Mouse (Mus musculus): ENCODE measurements around the gene Exoc6b. TPM values are rescaled to one million over a fixed set of nuclear protein-coding genes. Genes with fewer than 3 reads are reported as not detected.
"Not testable (repeated sequence)": the region's sequence is repeated elsewhere in the genome, so short reads cannot be mapped to it uniquely, and the experiment has no call there.

Gene Exoc6b
- 41.9 and 44.6 TPM in 2 replicates for polyA plus RNA-seq (2011; ENCODE audit: insufficient read depth, insufficient read length, low read depth, missing spikeins)

DNA sequence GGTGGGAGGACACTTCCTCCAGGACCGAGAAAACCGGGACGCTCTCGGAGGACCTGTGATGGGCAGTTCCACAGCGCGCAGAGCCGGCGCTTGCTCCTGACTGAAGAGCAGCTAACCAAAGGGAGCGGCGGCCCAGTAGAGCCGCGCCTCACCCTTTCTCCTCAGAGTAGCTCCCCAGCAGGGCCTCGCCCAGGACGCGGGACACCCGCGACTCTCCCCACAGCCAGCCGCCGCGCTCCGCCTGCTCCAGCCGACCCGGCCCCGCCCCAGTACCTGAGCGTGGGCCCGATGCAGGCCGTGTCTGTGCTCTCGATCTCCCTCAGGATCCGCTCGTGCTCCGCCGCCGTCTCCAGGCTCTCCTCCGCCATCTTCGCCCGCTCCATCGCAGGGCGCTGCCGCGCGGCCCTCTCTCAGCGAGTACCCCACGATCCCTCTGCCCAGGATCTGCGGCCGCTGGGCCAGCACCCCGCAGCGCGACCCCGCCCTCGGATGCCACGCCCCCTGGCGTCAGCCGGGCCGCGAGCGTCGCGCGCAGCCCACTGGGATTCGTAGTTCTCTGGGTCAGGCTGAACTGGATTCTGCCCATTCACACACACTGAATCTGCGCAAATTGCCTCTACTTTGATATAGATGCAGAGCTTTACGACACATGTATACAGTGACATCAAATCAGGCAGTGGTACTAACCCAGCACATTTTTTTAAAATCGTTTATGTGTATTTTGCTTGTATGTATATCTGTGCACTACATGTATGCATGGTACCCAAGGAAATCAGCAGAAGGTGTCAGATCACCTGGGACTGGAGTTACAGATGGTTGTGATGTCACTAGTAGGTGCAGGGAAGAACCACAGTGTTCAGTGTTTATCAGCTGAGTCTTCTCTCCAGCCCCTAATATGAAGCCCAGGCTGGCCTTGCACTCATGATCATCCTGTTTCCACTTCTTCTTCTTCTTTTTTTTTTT lies at the start of gene Exoc6b:
Gene Exoc6b (minus strand): TSS at position 491 of the 963 bp plus-strand sequence.
- no peaks in the 10 kb centered on the region for H3K36me3 ChIP-seq (ENCODE audit: control insufficient read depth, insufficient read depth, low read length, poor library complexity, severe bottlenecking)
- H3K9ac ChIP-seq (ENCODE audit: low read depth, poor library complexity, severe bottlenecking): peak within 1 kb of the TSS; percentile 81
- no peaks in the 10 kb centered on the region for H3K9me3 ChIP-seq (replicated peaks; ENCODE audit: control insufficient read depth, insufficient read depth, low read length, poor library complexity, severe bottlenecking)
- TF ChIP-seq EP300 (IDR thresholded peaks at IDR 0.05; ENCODE audit: insufficient read depth, low read depth, low read length): no peak
- TF ChIP-seq POLR2A (IDR thresholded peaks at IDR 0.05; ENCODE audit: insufficient read depth, low read length): peak; percentile 61
- no peak within 1 kb of the TSS for H3K27ac ChIP-seq (ENCODE audit: insufficient read depth, low read length)
- H3K4me1 ChIP-seq (ENCODE audit: control insufficient read depth, insufficient read depth, low read length): no peaks in the 10 kb centered on the region
- H3K27me3 ChIP-seq (ENCODE audit: control insufficient read depth, insufficient read depth, low read length, poor library complexity, severe bottlenecking): no peaks in the 10 kb centered on the region
- peak within 1 kb of the TSS; percentile 86 for H3K4me3 ChIP-seq (ENCODE audit: low read depth, low read length)

DNA sequence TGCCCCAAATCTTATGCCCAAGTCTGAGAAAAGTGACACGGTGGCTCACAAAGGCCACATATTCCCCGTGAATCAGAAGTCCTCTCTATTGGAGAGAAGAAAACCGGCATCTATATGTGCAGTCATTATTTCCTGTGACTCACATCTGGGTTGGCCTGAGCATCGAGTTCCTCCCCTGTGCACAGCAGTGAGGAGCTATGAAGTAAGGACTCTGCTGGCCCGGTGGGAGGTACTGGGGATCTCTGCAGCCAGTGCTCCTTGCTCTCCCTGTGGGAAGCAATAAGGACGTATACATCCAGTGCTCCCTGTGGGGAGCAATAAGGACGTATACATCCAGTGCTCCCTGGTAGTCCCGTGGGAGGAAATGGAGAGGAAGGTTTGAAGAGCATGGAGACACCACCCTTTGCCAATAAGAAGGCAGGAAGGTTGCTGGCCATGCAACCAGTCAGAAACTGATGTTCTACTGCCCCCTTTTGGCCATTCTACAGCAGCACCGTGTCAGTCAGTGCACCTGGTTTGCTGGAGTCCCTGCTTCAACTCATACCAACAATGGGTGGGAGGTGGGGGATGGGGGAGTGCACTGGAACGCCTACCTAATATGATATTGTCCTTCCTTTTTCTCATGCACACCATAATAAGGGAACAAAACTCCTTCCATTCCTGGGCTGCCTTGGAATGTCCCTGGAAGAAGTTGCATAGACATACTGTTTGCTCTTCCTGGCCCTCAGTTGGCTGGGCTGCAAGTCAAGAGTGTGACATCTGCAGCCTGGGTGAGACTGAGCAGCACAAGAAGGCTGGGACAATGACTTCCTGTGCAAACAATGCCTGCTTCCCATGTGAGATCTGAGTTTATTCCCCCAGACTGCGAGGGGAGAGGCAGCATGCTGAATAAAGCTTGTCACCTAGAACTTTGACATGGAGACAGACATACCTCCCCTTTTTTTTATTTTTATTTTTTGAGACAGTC lies 48.5 kb upstream of the Exoc6b start:
- not testable (repeated sequence) for H3K27me3 ChIP-seq (ENCODE audit: control insufficient read depth, insufficient read depth, low read length, poor library complexity, severe bottlenecking); H3K27ac ChIP-seq (ENCODE audit: insufficient read depth, low read length); H3K9ac ChIP-seq (ENCODE audit: low read depth, poor library complexity, severe bottlenecking); H3K4me3 ChIP-seq (ENCODE audit: low read depth, low read length); H3K9me3 ChIP-seq (replicated peaks; ENCODE audit: control insufficient read depth, insufficient read depth, low read length, poor library complexity, severe bottlenecking); H3K4me1 ChIP-seq (ENCODE audit: control insufficient read depth, insufficient read depth, low read length); H3K36me3 ChIP-seq (ENCODE audit: control insufficient read depth, insufficient read depth, low read length, poor library complexity, severe bottlenecking)
- TF ChIP-seq CTCF (IDR thresholded peaks at IDR 0.05; ENCODE audit: low read depth, low read length): peak; percentile 79

DNA sequence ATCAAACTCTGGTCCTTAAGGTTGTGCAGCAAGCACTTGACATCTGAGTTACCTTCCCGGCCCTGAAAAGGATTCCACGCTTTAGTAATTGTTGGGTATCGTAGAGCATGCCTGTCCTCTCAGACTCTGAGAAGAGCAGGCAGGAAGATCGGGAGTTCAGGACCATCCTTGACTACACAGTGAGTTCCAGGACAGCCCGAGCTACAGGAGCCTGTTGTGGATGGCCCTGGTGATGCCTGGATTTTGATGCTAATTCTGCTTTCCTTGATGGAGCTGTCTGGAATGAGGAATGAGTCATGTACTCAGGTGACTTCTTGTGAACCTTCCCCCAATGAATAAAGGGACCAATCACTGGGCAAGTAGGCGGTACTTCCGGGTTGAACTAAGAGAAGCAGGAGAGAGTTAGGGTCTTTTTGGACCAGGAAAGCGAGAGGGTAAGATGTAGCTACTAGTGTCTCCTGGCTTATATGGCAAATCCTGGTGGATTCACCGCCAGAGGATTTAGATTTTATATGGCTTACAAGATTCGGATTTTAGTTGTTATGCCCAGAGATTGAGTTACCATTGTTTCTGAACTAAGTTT lies 35.8 kb upstream of the Exoc6b start:
- Histone ChIP-seq H3K9ac (ENCODE audit: low read depth, poor library complexity, severe bottlenecking) (peak overlapping the region; percentile 91), H3K36me3 (ENCODE audit: control insufficient read depth, insufficient read depth, low read length, poor library complexity, severe bottlenecking) (no peaks in the 10 kb centered on the region), H3K4me1 (ENCODE audit: control insufficient read depth, insufficient read depth, low read length) (peaks cover 2% of the 10 kb centered on the region), H3K27me3 (ENCODE audit: control insufficient read depth, insufficient read depth, low read length, poor library complexity, severe bottlenecking) (no peaks in the 10 kb centered on the region), H3K4me3 (ENCODE audit: low read depth, low read length) (peak overlapping the region; percentile 95), H3K9me3 (replicated peaks; ENCODE audit: control insufficient read depth, insufficient read depth, low read length, poor library complexity, severe bottlenecking) (0 out of 2 replicates have a peak, but pooled peaks cover 3% of the 10 kb centered on the region), H3K27ac (ENCODE audit: insufficient read depth, low read length) (peak overlapping the region; percentile 93)
- TF ChIP-seq EP300 (IDR thresholded peaks at IDR 0.05; ENCODE audit: insufficient read depth, low read depth, low read length) (peak; percentile 72), POLR2A (IDR thresholded peaks at IDR 0.05; ENCODE audit: insufficient read depth, low read length) (peak; percentile 61), CTCF (IDR thresholded peaks at IDR 0.05; ENCODE audit: low read depth, low read length) (no peak)

DNA sequence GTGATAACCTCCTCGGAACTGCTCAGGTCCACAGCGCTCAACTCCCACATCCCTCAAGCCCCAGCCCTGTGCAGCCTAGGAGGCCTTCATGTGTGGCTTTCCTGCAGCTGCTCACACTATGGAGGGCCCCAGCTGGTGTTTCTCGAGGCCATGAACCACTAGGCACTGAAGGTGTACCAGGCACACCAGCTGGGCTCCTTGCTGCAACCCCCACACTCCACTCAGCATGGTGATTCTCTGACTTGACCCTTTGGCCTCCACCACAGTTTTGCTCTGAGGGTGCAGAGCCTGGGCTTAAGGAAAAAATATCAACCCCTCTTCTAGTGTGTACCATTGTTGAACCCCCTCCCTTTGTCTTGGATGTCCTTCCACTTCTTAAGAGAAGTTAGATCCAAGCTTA lies 34.0 kb upstream of the Exoc6b start:
- H3K4me1 ChIP-seq (ENCODE audit: control insufficient read depth, insufficient read depth, low read length): peaks cover 2% of the 10 kb centered on the region
- H3K9me3 ChIP-seq (replicated peaks; ENCODE audit: control insufficient read depth, insufficient read depth, low read length, poor library complexity, severe bottlenecking): 0 out of 2 replicates have a peak, but pooled peaks cover under 1% of the 10 kb centered on the region
- no peak overlapping the region for H3K27ac ChIP-seq (ENCODE audit: insufficient read depth, low read length)
- no peaks in the 10 kb centered on the region for H3K36me3 ChIP-seq (ENCODE audit: control insufficient read depth, insufficient read depth, low read length, poor library complexity, severe bottlenecking)
- H3K27me3 ChIP-seq (ENCODE audit: control insufficient read depth, insufficient read depth, low read length, poor library complexity, severe bottlenecking): no peaks in the 10 kb centered on the region
- H3K9ac ChIP-seq (ENCODE audit: low read depth, poor library complexity, severe bottlenecking): no peak overlapping the region
- H3K4me3 ChIP-seq (ENCODE audit: low read depth, low read length): no peak overlapping the region
- TF ChIP-seq POLR2A (IDR thresholded peaks at IDR 0.05; ENCODE audit: insufficient read depth, low read length): no peak
- no peak for TF ChIP-seq CTCF (IDR thresholded peaks at IDR 0.05; ENCODE audit: low read depth, low read length)
- TF ChIP-seq EP300 (IDR thresholded peaks at IDR 0.05; ENCODE audit: insufficient read depth, low read depth, low read length): no peak

DNA sequence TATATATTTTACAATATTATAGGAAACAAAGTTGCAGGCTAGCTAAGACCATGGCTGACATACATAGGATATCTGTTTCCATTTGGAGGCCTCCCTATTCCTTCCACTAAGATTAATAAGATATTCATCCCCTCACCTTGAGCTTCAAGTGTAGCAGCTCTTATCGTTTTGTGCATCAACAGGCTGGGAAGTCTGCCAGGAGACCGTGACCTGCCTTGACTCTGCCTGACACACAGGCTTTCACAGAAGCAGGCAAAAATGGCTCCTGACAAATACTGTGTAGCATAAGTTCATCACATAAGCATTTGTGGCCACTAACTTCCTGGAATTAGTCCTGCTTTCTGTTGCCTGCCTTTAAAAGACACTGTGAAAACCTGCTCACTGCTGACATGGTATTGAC lies 27.1 kb upstream of the Exoc6b start:
- Histone ChIP-seq H3K9ac (ENCODE audit: low read depth, poor library complexity, severe bottlenecking) (no peak overlapping the region), H3K9me3 (replicated peaks; ENCODE audit: control insufficient read depth, insufficient read depth, low read length, poor library complexity, severe bottlenecking) (no peaks in the 10 kb centered on the region), H3K27ac (ENCODE audit: insufficient read depth, low read length) (no peak overlapping the region), H3K27me3 (ENCODE audit: control insufficient read depth, insufficient read depth, low read length, poor library complexity, severe bottlenecking) (no peaks in the 10 kb centered on the region; the same call in 1 of the 2 replicates), H3K36me3 (ENCODE audit: control insufficient read depth, insufficient read depth, low read length, poor library complexity, severe bottlenecking) (no peaks in the 10 kb centered on the region), H3K4me3 (ENCODE audit: low read depth, low read length) (no peak overlapping the region), H3K4me1 (ENCODE audit: control insufficient read depth, insufficient read depth, low read length) (no peaks in the 10 kb centered on the region)
- TF ChIP-seq EP300 (IDR thresholded peaks at IDR 0.05; ENCODE audit: insufficient read depth, low read depth, low read length) (no peak), CTCF (IDR thresholded peaks at IDR 0.05; ENCODE audit: low read depth, low read length) (no peak), POLR2A (IDR thresholded peaks at IDR 0.05; ENCODE audit: insufficient read depth, low read length) (no peak)
